Mouse (Mus musculus): Measurements from ENCODE around the gene P2rx2.

DNA sequence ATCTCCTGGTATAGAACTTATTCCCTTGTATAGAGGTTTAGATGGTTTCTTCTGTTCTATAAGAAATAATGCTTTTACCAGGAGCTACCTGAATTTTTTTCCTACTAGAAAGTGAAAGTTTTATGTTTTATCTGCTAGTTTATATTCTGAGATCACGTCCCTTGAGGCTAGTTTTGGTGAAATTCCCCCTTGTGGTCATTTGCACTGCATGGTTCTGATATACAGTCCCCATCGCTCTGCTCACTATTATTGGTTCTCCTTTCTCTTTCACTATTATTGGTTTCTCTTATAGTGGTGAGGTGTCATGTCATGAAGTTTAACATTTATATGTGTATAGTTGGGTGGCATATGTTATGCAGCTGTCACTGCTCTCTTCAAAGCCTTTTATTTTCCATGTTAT is 42.4 kb downstream of the P2rx2 start:
- no peak for TF ChIP-seq CTCF (IDR thresholded peaks at IDR 0.05)
- no peak for TF ChIP-seq POLR2A (IDR thresholded peaks at IDR 0.05; ENCODE audit: insufficient read depth, low read depth, low read length)

Data from heart, adult 2 months (tissue).